Mouse (Mus musculus) erythroblast, embryonic 14.5 days (primary cell): ENCODE results near the gene Il12b. TPM values are rescaled to one million over a fixed set of nuclear protein-coding genes. Genes with fewer than 3 reads are reported as not detected.

Experiments
- H3K27me3 ChIP-seq: 2 replicates; pipeline ENCODE4 v1.6.1; 2012; ENCODE audit warnings: inconsistent platforms; ENCODE audit not compliant: control insufficient read depth
- H3K36me3 ChIP-seq: 2 replicates; pipeline ENCODE4 v1.6.1; 2012; ENCODE audit warnings: mild to moderate bottlenecking, inconsistent platforms; ENCODE audit not compliant: control insufficient read depth
- H3K4me1 ChIP-seq: 2 replicates; pipeline ENCODE4 v1.6.1; 2012; ENCODE audit warnings: inconsistent platforms; ENCODE audit not compliant: control insufficient read depth
- H3K4me3 ChIP-seq: replicated peaks from 2 replicates; pipeline ENCODE3; 2012; ENCODE audit warnings: moderate library complexity, mild to moderate bottlenecking, inconsistent platforms
- H3K9me3 ChIP-seq: 2 replicates; pipeline ENCODE4 v1.6.1; 2012; ENCODE audit warnings: low read length, inconsistent platforms, mixed read lengths; ENCODE audit not compliant: control insufficient read depth
- GATA1 ChIP-seq: IDR thresholded peaks from 2 replicates; pipeline ENCODE4 v1.6.1; 2012; ENCODE audit warnings: low read length, inconsistent platforms, mixed read lengths
- TAL1 ChIP-seq: IDR thresholded peaks from 3 replicates; pipeline ENCODE4 v1.6.1; 2012; ENCODE audit warnings: low read length, inconsistent platforms, mixed read lengths
- polyA plus RNA-seq: library from polyadenylated mRNA; stranded (reverse); fragments of >175 nt; gene quantifications from 2 replicates; pipeline ENCODE4 v1.2.3, GENCODE M21; 2012

Gene Il12b
- polyA plus RNA-seq, 1 experiment: not detected

- no peaks in the 10 kb centered on the region for H3K4me1 ChIP-seq
- H3K9me3 ChIP-seq: no peaks in the 10 kb centered on the region
- H3K4me3 ChIP-seq: no peak overlapping the region
- no peaks in the 10 kb centered on the region for H3K27me3 ChIP-seq
- TF ChIP-seq TAL1 (no peak), GATA1 (no peak)
- no peaks in the 10 kb centered on the region for H3K36me3 ChIP-seq
Measured at GRCm38 (mm10) chr11:44387031-44387430, 12.8 kb upstream of the Il12b start.

DNA sequence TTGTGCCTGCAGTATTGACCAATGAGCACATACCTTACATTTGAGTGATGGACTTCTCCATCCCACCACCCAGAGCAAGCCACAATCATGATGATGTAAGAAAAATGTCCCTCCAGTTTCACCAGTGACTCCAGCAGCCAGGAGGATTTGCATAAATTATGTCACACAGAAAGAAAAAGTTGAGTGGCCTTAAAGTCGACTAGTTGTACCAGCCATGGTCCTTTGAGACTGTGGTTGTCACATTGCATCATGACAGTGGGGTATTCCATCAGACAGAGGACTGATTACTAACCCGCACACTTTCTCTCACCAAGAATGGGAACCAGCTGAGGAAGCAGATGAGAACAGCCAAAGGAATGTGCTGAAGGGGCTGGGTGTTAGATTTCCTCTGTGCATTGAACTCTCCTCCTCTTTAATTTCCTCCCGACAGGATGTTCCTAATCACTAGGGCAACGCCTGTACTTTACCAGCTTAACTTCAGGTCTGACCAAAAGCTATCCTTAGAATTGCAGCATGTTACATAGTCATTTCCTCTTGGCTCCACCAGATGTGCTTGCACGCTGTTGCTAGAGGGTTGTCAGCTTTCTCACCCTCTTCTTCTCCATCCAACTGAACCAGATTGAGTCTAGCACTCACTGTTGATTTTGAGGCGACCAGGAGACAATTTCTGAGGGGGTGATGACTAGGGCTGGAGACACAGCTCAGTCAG is 9.7 kb upstream of the Il12b start:
- Histone ChIP-seq H3K36me3 (no peaks in the 10 kb centered on the region), H3K9me3 (no peaks in the 10 kb centered on the region), H3K4me1 (no peaks in the 10 kb centered on the region), H3K4me3 (no peak overlapping the region), H3K27me3 (no peaks in the 10 kb centered on the region)
- TF ChIP-seq TAL1 (no peak), GATA1 (no peak)

DNA sequence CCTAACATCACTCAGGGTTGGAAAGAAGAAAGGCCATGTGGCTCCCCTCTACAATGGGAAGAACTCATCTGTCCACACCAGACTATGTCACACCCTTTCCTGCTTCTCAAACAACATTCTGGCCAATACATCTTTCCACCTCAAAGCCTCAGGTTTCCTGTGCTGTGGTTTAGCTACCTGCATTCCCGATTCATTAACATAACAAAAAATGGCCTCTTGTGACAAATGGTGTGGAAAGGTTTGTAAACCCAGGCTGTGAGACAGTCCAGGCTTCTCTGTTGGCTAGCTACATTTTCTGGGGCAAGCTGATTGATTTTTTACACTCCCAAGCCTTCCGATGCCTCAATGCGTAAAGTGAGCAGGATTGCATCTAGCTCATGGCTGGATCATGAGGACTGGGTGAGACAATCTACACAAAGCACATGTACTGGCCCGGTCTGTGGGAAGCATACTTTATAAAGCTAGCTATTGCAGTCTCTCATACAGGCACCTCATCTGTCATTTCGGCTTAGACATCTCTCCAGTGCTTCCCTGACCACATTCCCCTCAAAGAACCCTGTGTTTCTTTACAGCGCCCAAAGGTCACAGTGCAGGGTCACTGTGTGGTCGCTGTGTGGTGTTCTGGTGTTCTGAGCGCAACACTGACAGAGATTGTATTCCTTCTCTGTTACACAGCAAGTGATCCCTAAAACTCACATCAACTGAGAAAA is 6.6 kb upstream of the Il12b start:
- H3K27me3 ChIP-seq: no peaks in the 10 kb centered on the region
- no peaks in the 10 kb centered on the region for H3K9me3 ChIP-seq
- H3K4me3 ChIP-seq: no peak overlapping the region
- TF ChIP-seq GATA1: no peak
- no peaks in the 10 kb centered on the region for H3K36me3 ChIP-seq
- peaks cover 2% of the 10 kb centered on the region; the same call in 1 of the 2 replicates for H3K4me1 ChIP-seq

- Histone ChIP-seq H3K36me3 (no peaks in the 10 kb centered on the region), H3K4me3 (no peak overlapping the region), H3K4me1 (peaks cover 2% of the 10 kb centered on the region; the same call in 1 of the 2 replicates), H3K27me3 (peaks cover 3% of the 10 kb centered on the region), H3K9me3 (no peaks in the 10 kb centered on the region)
- TF ChIP-seq TAL1: no peak
- no peak for TF ChIP-seq GATA1
Measured at GRCm38 (mm10) chr11:44395401-44395800, 4.5 kb upstream of the Il12b start.

DNA sequence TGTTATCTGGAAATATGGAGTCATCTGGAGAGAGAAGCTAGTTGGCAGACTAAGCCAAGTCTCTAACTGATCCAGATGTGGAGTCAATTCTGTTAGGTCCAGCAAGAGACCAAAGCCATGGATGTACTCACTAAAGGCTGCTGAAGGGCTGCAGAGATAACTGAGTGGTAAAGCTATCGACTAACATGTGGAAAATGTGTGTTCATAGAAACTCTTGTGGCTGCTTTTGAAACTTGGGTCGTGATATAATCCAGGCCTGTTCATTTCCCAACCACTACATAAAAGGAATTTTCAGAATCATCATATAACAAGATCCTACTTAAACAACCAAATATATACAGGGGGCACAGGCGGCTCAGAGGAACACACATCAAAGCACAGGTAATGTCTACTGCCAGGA is 2.3 kb upstream of the Il12b start:
- TF ChIP-seq TAL1 (no peak), GATA1 (no peak)
- Histone ChIP-seq H3K36me3 (no peaks in the 10 kb centered on the region), H3K4me1 (peaks cover 2% of the 10 kb centered on the region; the same call in 1 of the 2 replicates), H3K4me3 (no peak overlapping the region), H3K9me3 (no peaks in the 10 kb centered on the region), H3K27me3 (peaks cover 3% of the 10 kb centered on the region)

DNA sequence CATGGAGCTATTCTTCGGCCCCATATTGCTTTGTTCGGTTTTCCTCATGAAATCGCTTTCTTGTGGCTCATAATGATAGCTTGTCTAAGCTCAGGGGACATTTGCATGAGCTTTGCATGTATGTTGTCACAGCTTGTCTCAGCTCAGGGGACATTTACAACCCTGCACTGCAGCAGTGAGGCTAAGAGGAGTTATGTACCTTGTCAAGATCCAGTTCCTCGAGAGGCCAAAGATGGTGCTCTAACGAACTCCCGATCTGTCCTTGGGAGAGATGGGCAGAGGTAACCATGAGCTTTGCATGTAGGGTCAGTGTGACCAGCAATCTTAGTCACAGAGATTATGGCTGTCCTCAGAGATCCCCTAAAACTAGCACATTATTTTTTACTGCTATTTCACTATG is 1.5 kb upstream of the Il12b start:
- TF ChIP-seq GATA1 (no peak), TAL1 (no peak)

GRCm38 (mm10) chr11:44398782-44399225 is 1.1 kb upstream of the Il12b start:
- H3K4me1 ChIP-seq: peaks cover 2% of the 10 kb centered on the region; the same call in 1 of the 2 replicates
- H3K4me3 ChIP-seq: no peak overlapping the region
- no peak for TF ChIP-seq GATA1
- TF ChIP-seq TAL1: no peak
- H3K27me3 ChIP-seq: peaks cover 3% of the 10 kb centered on the region
- no peaks in the 10 kb centered on the region for H3K9me3 ChIP-seq
- H3K36me3 ChIP-seq: no peaks in the 10 kb centered on the region

More for the DNA sequence above, 1.5 kb upstream of the Il12b start:
- no peaks in the 10 kb centered on the region for H3K36me3 ChIP-seq
- H3K9me3 ChIP-seq: no peaks in the 10 kb centered on the region
- no peak overlapping the region for H3K4me3 ChIP-seq
- H3K27me3 ChIP-seq: peaks cover 3% of the 10 kb centered on the region
- peaks cover 2% of the 10 kb centered on the region; the same call in 1 of the 2 replicates for H3K4me1 ChIP-seq

- Histone ChIP-seq H3K4me3 (no peak overlapping the region), H3K36me3 (no peaks in the 10 kb centered on the region), H3K9me3 (no peaks in the 10 kb centered on the region), H3K4me1 (no peaks in the 10 kb centered on the region), H3K27me3 (peaks cover 3% of the 10 kb centered on the region)
- TF ChIP-seq TAL1: no peak
- no peak for TF ChIP-seq GATA1
Measured at GRCm38 (mm10) chr11:44401635-44402548, 2.0 kb downstream of the Il12b start.

DNA sequence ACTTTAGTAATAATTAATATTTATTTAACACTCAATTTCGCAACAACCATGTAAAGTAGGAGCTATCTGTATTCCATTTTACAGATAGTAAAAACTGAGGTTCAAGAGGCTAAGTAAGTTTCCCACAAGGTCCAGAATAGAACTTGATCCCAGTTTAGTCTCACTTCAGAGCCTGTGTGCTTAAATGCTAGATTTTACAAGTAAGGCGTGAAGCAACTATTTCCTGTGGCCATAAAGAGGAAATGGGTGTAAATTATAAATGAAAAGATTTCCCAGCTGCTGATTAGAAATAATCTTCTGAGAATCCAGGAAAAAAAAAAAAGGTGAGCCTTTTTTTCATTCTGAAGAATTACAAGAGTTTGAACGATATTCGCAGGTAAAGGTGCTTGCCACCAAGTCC is 5.2 kb downstream of the Il12b start:
- TF ChIP-seq GATA1 (no peak), TAL1 (no peak)
- no peaks in the 10 kb centered on the region for H3K4me1 ChIP-seq
- H3K27me3 ChIP-seq: peaks cover 2% of the 10 kb centered on the region
- H3K9me3 ChIP-seq: no peaks in the 10 kb centered on the region
- no peak overlapping the region for H3K4me3 ChIP-seq
- H3K36me3 ChIP-seq: no peaks in the 10 kb centered on the region
